ENCODE assay signal across 9 mouse cellular contexts in the genomic region with DNA sequence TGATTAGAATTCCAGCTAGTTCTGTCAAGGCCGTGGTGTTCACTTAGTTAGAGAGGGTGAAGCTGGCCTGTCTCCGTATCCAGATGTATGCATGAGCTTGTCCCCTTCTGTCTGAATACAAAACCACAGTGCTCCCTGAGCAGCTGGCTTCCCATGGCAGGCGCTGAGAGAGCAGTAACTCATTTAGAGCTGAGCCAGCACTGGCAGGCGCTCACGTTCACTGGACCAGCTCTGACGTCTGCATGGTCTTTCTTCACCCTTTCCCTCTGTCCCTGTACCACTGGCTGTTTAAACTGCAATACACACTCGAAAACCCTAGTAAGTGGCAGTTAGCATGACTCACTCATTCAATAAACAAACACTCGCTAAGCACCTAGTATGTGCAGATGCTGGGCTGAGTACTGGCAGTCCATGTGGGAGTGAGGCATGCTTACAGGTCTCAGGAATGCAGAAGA. TPM values are rescaled to one million over a fixed set of nuclear protein-coding genes. Genes with fewer than 3 reads are reported as not detected.
DNase-seq lines count a peak whose midpoint lies in the region; ATAC-seq lines count a peak whose summit lies in the region.
"Had no signal": no experiment of that assay in that cellular context is flagged by ENCODE, and none has a peak within 500 bp of the region (broad histone marks: within the 10 kb centered on the region; RNA-seq: fewer than 3 reads in every experiment).

No protein-coding gene starts in this region.

- no peaks in the 10 kb centered on the region for H3K9me3 ChIP-seq in kidney, embryonic 16.5 days (ENCODE audit: low read length)
- no peaks in the 10 kb centered on the region for H3K9me3 ChIP-seq in forebrain, embryonic 14.5 days (replicated peaks; ENCODE audit: control insufficient read depth, low read length)
- H3K9me3 ChIP-seq: limb, embryonic 12.5 days had no signal

- peak; percentile 64; the same call in 1 of the 2 replicates for ATAC-seq in kidney, embryonic 16.5 days (ENCODE audit: low FRiP score, low TSS enrichment)
- ATAC-seq in forebrain, embryonic 14.5 days = no peak

- H3K4me3 ChIP-seq in kidney, embryonic 16.5 days (ENCODE audit: low read length) = no peak overlapping the region
- no peak overlapping the region for H3K4me3 ChIP-seq in forebrain, embryonic 14.5 days (ENCODE audit: low read depth, low read length)
- H3K4me3 ChIP-seq: limb, embryonic 12.5 days had no signal

- no peak overlapping the region for H3K9ac ChIP-seq in kidney, embryonic 16.5 days (replicated peaks; ENCODE audit: low read length)
- H3K9ac ChIP-seq in forebrain, embryonic 14.5 days (ENCODE audit: low read length) = no peak overlapping the region
- H3K9ac ChIP-seq: limb, embryonic 12.5 days had no signal

- no peak overlapping the region for H3K27ac ChIP-seq in kidney, embryonic 16.5 days (ENCODE audit: low read length)
- H3K27ac ChIP-seq in forebrain, embryonic 14.5 days (ENCODE audit: low read depth, low read length) = no peak overlapping the region
- H3K27ac ChIP-seq: limb, embryonic 12.5 days had no signal

- DNase-seq in ovary, adult 18-20 months (ENCODE audit: low spot score) = peak; percentile 12
- DNase-seq in ovary, postnatal 10 days (ENCODE audit: low spot score) = no peak
- DNase-seq in gastrocnemius, postnatal 10 days = peak; percentile 34
- DNase-seq in skeletal muscle tissue, adult 2 months (ENCODE audit: low read depth, low spot score) = peak; percentile 69
- DNase-seq in left cerebral cortex, adult 8-10 months (ENCODE audit: low spot score in 2 of 2) = no peak
- no peak for DNase-seq in forebrain, embryonic 14.5 days (ENCODE audit: low spot score)
- DNase-seq in layer of hippocampus, adult 18-20 months (ENCODE audit: low spot score in 2 of 2) = no peak

- no peak overlapping the region for H3K4me2 ChIP-seq in kidney, embryonic 16.5 days (replicated peaks; ENCODE audit: low read depth, low read length)
- H3K4me2 ChIP-seq in forebrain, embryonic 14.5 days (ENCODE audit: low read length) = no peak overlapping the region
- H3K4me2 ChIP-seq: limb, embryonic 12.5 days had no signal

- 0 out of 2 replicates have a peak, but pooled peaks cover 4% of the 10 kb centered on the region for H3K4me1 ChIP-seq in kidney, embryonic 16.5 days (ENCODE audit: insufficient read depth, low read length)
- no peaks in the 10 kb centered on the region for H3K4me1 ChIP-seq in forebrain, embryonic 14.5 days (ENCODE audit: control insufficient read depth, insufficient read depth, low read length)
- H3K4me1 ChIP-seq: limb, embryonic 12.5 days had no signal

- H3K36me3 ChIP-seq in kidney, embryonic 16.5 days (ENCODE audit: insufficient read depth, low read length) = no peaks in the 10 kb centered on the region
- no peaks in the 10 kb centered on the region for H3K36me3 ChIP-seq in forebrain, embryonic 14.5 days (ENCODE audit: control insufficient read depth, insufficient read depth, low read length)
- H3K36me3 ChIP-seq: limb, embryonic 12.5 days had no signal

- 45% methylated on average over 8 of the region's 8 CpGs for WGBS in kidney, embryonic 16.5 days
- 73% methylated on average over 8 of the region's 8 CpGs for WGBS in forebrain, embryonic 14.5 days

- no peaks in the 10 kb centered on the region for H3K27me3 ChIP-seq in kidney, embryonic 16.5 days (ENCODE audit: insufficient read depth, low read length)
- no peaks in the 10 kb centered on the region for H3K27me3 ChIP-seq in forebrain, embryonic 14.5 days (replicated peaks; ENCODE audit: control insufficient read depth, insufficient read depth, low read length)
- H3K27me3 ChIP-seq: limb, embryonic 12.5 days had no signal

RNA-seq across cellular contexts. Expression of gene Trib2, which starts 33.7 kb away (rescaled TPM):
- total RNA-seq in gastrocnemius, postnatal 10 days (2021) = 10 to 100 TPM; 23.5 to 32.1 TPM
- polyA plus RNA-seq in kidney, embryonic 16.5 days (2015; fragmentation: Nextera tagmentation; extraction: Ambion mirVana) = 58.0 and 58.6 TPM in 2 replicates
- 10 to 100 TPM; 28.2 to 36.8 (median 30.9) TPM for total RNA-seq in left cerebral cortex, adult 8-10 months (2022)
- 87.4 and 100 TPM in 2 replicates for polyA plus RNA-seq in forebrain, embryonic 14.5 days (2014; fragmentation: Nextera tagmentation; extraction: Ambion mirVana)
- total RNA-seq in layer of hippocampus, adult 18-20 months (2021) = 10 to 100 TPM; 26.6 to 32.9 TPM

Comparison
In these comparisons a context has a peak if more than half of its experiments do, and no peak if none do; other contexts are left out.
1. DNase-seq: peak in ovary, adult 18-20 months (single experiment), gastrocnemius, postnatal 10 days (single experiment) and skeletal muscle tissue, adult 2 months (single experiment); none in ovary, postnatal 10 days (single experiment), left cerebral cortex, adult 8-10 months (0 of 2), forebrain, embryonic 14.5 days (single experiment) and layer of hippocampus, adult 18-20 months (0 of 2).